Mouse (Mus musculus) yolk sac, embryonic 10.5 days (tissue): ENCODE results near the gene Vmn1r126.
"Not testable (repeated sequence)": the region's sequence is repeated elsewhere in the genome, so short reads cannot be mapped to it uniquely, and the experiment has no call there.

Experiments used
- DNase-seq: peaks from one replicate; pipeline ENCODE4 v3.0.0-alpha.2; 2017; ENCODE audit warnings: low spot score

Gene Vmn1r126

DNA sequence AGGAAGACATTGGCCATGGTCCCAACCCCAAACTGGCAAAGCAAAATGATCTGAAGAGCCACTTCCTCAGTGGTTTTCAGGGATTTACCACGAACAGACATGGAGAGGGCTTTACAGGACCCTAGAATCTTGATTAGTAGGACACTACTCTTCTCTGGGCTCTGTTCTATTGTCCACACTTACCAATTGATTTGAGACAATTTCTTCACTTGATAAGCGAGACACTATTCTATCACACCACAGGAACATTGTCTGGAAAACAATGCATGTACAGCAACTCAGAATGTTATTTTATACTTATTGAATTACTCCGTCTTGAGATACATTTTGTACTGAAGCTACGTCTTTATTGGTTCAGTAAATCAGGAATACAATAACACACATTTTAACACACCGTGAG is at the start of gene Vmn1r126:
Vmn1r126 (minus strand) TSS at position 101 of the 400 bp plus-strand sequence.
- DNase-seq, result not testable (repeated sequence)

DNA sequence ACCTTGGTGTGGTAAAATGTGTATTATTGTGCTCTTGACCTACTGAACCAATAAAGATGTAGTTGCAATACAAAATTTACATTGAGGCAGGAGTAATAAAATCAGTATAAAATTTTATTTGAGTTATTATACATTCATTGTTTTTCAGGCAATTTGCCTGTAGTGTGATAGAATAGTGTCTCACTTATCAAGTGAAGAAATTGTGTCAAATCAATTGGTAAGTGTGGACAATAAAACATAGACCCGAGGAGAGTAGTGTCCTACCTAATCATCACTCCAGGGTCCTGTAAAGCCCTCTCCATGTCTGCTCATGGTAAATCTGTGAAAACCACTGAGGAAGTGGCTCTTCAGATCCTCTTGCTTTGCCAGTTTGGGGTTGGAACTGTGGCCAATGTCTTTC is 47.8 kb upstream of the Vmn1r126 start, which contains the start of gene Vmn1r128:
Vmn1r128 (plus strand) TSS at position 301 of the 400 bp plus-strand sequence.
- not testable (repeated sequence) for DNase-seq

DNA sequence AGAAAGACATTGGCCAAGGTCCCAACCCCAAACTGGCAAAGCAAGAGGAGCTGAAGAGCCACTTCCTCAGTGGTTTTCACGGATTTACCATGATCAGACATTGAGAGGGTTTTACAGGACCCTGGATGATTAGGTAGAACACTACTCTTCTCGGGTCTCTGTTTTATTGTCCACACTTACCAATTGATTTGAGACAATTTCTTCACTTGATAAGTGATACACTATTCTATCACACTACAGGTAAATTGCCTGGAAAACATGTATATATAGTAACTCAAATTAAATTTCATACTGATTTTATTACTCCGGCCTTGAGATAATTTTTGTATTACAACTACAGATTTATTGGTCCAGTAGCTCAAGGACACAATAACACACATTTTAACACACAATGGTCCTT is 18.5 kb upstream of the Vmn1r126 start, which contains the start of gene Vmn1r127:
Vmn1r127 (minus strand) TSS at position 101 of the 400 bp plus-strand sequence.
- DNase-seq, result not testable (repeated sequence)

DNA sequence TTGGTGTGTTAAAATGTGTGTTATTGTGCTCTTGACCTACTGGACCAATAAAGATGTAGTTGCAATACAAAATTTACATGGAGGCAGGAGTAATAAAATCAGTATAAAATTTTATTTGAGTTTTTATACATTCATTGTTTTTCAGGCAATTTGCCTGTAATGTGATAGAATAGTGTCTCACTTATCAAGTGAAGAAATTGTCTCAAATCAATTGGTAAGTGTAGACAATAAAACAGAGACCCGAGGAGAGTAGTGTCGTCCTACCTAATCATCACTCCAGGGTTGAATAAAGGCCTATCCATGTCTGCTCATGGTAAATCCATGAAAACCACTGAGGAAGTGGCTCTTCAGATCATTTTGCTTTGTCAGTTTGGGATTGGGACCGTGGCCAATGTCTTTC is 29.4 kb downstream of the Vmn1r126 start, which contains the start of gene Vmn1r125:
Vmn1r125 (plus strand) TSS at position 301 of the 400 bp plus-strand sequence.
- DNase-seq, result not testable (repeated sequence)

DNA sequence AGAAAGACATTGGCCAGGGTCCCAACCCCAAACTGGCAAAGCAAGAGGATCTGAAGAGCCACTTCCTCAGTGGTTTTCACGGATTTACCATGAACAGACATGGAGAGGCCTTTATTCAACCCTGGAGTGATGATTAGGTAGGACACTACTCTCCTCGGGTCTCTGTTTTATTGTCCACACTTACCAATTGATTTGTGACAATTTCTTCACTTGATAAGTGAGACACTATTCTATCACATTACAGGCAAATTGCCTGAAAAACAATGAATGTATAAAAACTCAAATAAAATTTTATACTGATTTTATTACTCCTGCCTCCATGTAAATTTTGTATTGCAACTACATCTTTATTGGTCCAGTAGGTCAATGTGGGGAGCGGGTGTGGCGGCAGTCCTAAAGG is 40.8 kb downstream of the Vmn1r126 start, which contains the start of gene Vmn1r124:
Vmn1r124 (minus strand) TSS at position 101 of the 400 bp plus-strand sequence.
- DNase-seq, result not testable (repeated sequence)
